ENCODE assay signal across 9 mouse cellular contexts in genomic region chr17:15021503-15022220, GRCm38 (mm10). TPM values are rescaled to one million over a fixed set of nuclear protein-coding genes. Genes with fewer than 3 reads are reported as not detected.
DNase-seq lines count a peak whose midpoint lies in the region; ATAC-seq lines count a peak whose summit lies in the region.
"Not testable (repeated sequence)": the region's sequence is repeated elsewhere in the genome, so short reads cannot be mapped to it uniquely, and the experiment has no call there.
"Had no signal": no experiment of that assay in that cellular context is flagged by ENCODE, and none has a peak within 500 bp of the region (broad histone marks: within the 10 kb centered on the region; RNA-seq: fewer than 3 reads in every experiment).

No protein-coding gene starts in this region.

- peak; percentile 59 for ATAC-seq in granulocyte monocyte progenitor cell, adult 5-6 weeks (replicated peaks; ENCODE audit: poor library complexity, severe bottlenecking)

- intact Hi-C loops in left cerebral cortex, postnatal 14 days (cut with DNase I): not testable (repeated sequence)

- DNase-seq in adrenal gland, adult 8-10 months: peak; percentile 11
- peak; percentile 2 to 3 for DNase-seq in cerebellum, postnatal 36 days
- DNase-seq in kidney, adult 8-10 months: peak; percentile 7
- peak; percentile 13 to 35 for DNase-seq in left cerebral cortex, postnatal 14 days (ENCODE audit: low spot score in 2 of 2)
- DNase-seq in lung, postnatal 10 days: peak; percentile 44
- DNase-seq in right cerebral cortex, postnatal 25 days: peak; percentile 3
- peak; percentile 1 to 3 for DNase-seq in thymus, postnatal 36 days

RNA-seq across cellular contexts. Expression of gene Gm3435, which starts 11.7 kb away (rescaled TPM):
- total RNA-seq in adrenal gland, adult 8-10 months (2022): 1 to 10 TPM; 4.0 to 7.9 (median 5.5) TPM
- 1.9 and 3.1 TPM in 2 replicates for total RNA-seq in granulocyte monocyte progenitor cell, adult 5-6 weeks (2014; fragmentation: Nextera tagmentation)
- 2.4 and 4.0 TPM in 2 replicates for total RNA-seq in granulocyte monocyte progenitor cell, adult 5-6 weeks (2017)
- 1 to 10 TPM; 2.8 to 5.2 TPM for total RNA-seq in left cerebral cortex, postnatal 14 days (2021)

RNA-seq across cellular contexts. Expression of gene Ermard, which starts 19.3 kb away (rescaled TPM):
- 100 to 1,000 TPM in 1 of 4 experiments, 10 to 100 TPM in 3; 50.9 to 112 (median 71.7) TPM for total RNA-seq in adrenal gland, adult 8-10 months (2022)
- total RNA-seq in granulocyte monocyte progenitor cell, adult 5-6 weeks (2014; fragmentation: Nextera tagmentation): 53.5 and 87.9 TPM in 2 replicates
- 27.9 and 32.3 TPM in 2 replicates for total RNA-seq in granulocyte monocyte progenitor cell, adult 5-6 weeks (2017)
- total RNA-seq in left cerebral cortex, postnatal 14 days (2021): 10 to 100 TPM; 44.3 to 51.9 TPM

RNA-seq across cellular contexts. Expression of gene Tcte3, which starts 19.6 kb away (rescaled TPM):
- total RNA-seq in adrenal gland, adult 8-10 months (2022): 1 to 10 TPM in 2 of 4 experiments, under 1 TPM in 2; 0.41 to 4.8 (median 1.6) TPM
- not detected in 2 replicates for total RNA-seq in granulocyte monocyte progenitor cell, adult 5-6 weeks (2014; fragmentation: Nextera tagmentation)
- not detected in 2 replicates for total RNA-seq in granulocyte monocyte progenitor cell, adult 5-6 weeks (2017)
- total RNA-seq in left cerebral cortex, postnatal 14 days (2021): under 1 TPM; 0.51 to 0.70 TPM
- total RNA-seq: gastrocnemius, postnatal 36 days had no signal

RNA-seq across cellular contexts. Expression of gene Gm3448, which starts 19.7 kb away (rescaled TPM):
- total RNA-seq in adrenal gland, adult 8-10 months (2022): 1 to 10 TPM; 4.1 to 8.1 (median 5.4) TPM
- total RNA-seq in granulocyte monocyte progenitor cell, adult 5-6 weeks (2014; fragmentation: Nextera tagmentation): 3.2 and 4.3 TPM in 2 replicates
- total RNA-seq in granulocyte monocyte progenitor cell, adult 5-6 weeks (2017): 3.9 and 9.9 TPM in 2 replicates
- total RNA-seq in left cerebral cortex, postnatal 14 days (2021): 1 to 10 TPM; 4.5 to 8.1 TPM

RNA-seq across cellular contexts. Expression of gene Gm3417, which starts 43.1 kb away (rescaled TPM):
- total RNA-seq in adrenal gland, adult 8-10 months (2022): not detected
- total RNA-seq in granulocyte monocyte progenitor cell, adult 5-6 weeks (2014; fragmentation: Nextera tagmentation): 0.58 and 5.6 TPM in 2 replicates
- 1.8 and 2.2 TPM in 2 replicates for total RNA-seq in granulocyte monocyte progenitor cell, adult 5-6 weeks (2017)
- not detected for total RNA-seq in left cerebral cortex, postnatal 14 days (2021)
- total RNA-seq: gastrocnemius, postnatal 36 days had no signal

Comparison
In these comparisons a context has a peak if more than half of its experiments do, and no peak if none do; other contexts are left out.
1. Peak in every context shown above with its lines: DNase-seq and ATAC-seq.